Mouse (Mus musculus) layer of hippocampus, adult 9-10 months (tissue): ENCODE results near the gene Trip4.
"Not testable (repeated sequence)": the region's sequence is repeated elsewhere in the genome, so short reads cannot be mapped to it uniquely, and the experiment has no call there.

Source experiments
- DNase-seq: peaks from one replicate; pipeline ENCODE4 v3.0.0; 2022; ENCODE audit warnings: low spot score

Trip4 gene

DNA sequence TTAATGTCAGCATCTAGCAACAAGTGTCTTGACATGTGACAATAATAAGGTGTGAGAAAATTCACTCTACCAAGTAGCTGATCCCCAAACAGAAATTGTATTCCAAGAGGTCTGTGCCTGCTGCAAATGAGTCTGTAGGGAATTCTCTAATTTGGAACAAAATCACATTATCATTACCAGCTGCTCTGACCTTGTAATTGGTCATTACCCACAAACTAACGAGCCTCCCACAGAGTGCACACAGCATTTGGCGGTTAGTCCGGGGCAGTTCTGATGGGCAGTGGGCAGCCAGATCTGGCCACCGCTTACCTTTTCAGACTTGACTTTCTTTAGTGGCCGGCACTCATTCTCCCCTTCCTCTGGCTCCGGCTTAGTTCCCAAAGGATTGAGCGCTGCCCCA lies 114.3 kb downstream of the Trip4 start:
- no peak for DNase-seq

DNA sequence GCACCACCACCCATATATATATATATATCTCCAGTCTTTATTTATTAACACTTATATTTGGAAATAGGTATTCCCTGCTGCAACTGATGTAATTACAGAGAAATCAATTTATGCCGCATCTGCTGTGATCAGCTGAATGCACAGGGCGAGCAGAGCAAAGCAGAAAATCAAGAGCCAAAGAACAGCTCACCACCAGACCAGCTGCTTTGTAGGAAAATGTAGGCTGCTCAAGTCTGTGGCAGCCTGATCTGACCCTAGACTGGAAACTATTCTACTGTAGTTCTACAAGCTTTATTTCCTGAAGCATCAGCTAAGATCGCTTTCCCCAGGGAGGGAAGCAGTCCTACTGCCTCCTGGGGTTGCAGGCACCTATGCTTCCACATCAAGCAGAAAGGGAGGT lies 115.1 kb downstream of the Trip4 start:
- DNase-seq, result no peak

- no peak for DNase-seq
These were observed 115.5 kb downstream of the Trip4 start for GRCm38 (mm10) chr9:65793086-65793485.

DNA sequence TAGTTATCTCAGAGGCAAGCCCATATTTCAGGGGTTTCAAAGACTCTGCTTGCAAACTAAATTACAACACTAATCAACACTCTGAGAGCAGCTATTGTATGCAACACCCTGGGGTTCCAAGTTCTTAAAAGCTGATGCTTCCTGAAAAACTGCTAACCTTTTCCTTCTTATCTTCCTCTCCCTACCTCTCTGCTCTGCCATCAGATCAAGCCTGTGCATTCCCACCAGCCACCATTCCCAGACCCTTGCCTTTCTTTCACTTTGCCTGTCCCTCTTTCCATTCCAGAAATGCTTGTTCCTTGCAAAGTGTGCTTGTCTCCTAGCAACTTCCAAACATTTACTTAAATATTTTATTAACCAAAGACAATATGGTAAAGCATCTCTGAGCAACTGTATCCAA lies 116.7 kb downstream of the Trip4 start:
- no peak for DNase-seq

GRCm38 (mm10) chr9:65791106-65791505 lies 117.5 kb downstream of the Trip4 start:
- no peak for DNase-seq

- no peak for DNase-seq
These were observed 118.8 kb downstream of the Trip4 start for GRCm38 (mm10) chr9:65789788-65790187.

- no peak for DNase-seq
These were observed 120.0 kb downstream of the Trip4 start for GRCm38 (mm10) chr9:65788556-65788955.

DNA sequence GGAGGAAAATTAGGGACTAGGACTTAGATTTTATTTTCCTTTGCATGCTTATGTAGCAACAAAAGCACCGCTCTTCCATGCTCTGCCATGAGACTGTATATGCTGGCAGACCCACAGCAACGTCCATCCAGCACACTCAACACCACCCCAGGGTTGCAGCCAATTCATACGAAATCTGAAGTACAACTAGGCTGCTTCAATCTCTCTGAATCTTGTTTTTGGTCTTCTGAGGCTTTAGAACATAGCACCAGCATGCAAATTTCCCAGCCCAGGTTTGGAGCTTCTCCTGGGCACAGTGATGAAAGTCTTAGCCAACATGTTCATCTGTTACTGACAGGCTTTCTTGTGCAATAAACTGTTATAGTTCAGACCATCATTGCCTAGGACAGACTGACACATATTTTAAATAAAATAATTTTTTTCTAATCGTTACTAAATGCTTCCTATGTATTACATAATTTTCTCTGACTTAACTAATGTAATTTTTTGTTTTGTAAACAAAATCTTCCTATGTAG lies 120.7 kb downstream of the Trip4 start:
- DNase-seq, result no peak

GRCm38 (mm10) chr9:65786885-65787787 lies 121.5 kb downstream of the Trip4 start:
- DNase-seq, result no peak

DNA sequence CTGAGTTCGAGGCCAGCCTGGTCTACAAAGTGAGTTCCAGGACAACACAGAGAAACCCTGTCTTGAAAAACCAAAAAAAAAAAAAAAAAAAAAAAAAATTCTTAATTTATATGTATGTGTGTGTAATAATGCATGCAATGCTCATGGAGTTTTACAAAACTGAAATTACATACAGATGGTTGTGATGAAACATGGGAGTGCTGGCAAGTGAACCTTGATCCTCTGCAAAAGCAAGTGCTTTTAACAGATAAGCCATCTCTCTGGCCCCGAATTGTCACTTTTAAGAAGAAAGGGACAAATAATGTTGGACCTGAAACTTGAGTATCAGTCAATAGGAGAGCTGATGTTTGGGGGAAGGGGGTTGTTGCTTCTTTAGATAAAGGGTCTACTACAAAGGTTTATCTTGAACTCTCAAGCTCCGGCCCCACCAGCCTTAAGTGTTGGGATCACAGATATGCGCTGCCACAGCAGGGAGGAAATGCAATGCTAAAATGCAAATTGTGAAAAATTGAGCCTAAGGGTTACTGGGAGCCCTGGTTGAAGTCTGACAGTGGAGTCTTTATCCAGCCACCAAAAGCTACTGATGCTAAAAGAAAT lies 122.7 kb downstream of the Trip4 start:
- no peak for DNase-seq

DNA sequence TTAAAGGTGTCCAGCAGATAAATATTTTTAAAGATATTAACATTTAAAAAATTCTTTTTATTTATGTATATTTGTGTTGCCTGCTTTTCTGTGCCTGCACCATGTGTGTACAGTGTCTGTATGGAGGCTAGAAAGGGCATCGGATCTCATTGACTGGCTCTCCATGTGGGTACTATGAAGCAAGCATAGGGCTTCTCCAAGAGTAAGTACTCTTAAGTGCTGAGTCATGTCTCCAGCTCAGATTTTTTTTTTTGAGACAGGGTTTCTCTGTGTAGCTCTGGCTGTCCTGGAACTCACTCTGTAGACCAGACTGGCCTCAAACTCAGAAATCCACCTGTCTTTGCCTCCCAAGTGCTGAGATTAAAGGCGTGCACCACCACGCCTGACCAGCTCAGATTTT lies 129.0 kb downstream of the Trip4 start:
- DNase-seq, result not testable (repeated sequence)
